Mouse (Mus musculus) heart, postnatal 4 days (tissue): Measurements from ENCODE around the gene Slc35f2. TPM values are rescaled to one million over a fixed set of nuclear protein-coding genes. Genes with fewer than 3 reads are reported as not detected.

Experiments used
- DNase-seq: peaks from one replicate; pipeline ENCODE4 v3.0.0; 2021
- total RNA-seq, 2 experiments: library from RNA; stranded (reverse); gene quantifications; 2 replicates each; pipeline ENCODE4 v1.2.3; 2021

Gene Slc35f2
- under 1 TPM; 0.16 to 0.17 TPM for total RNA-seq

DNA sequence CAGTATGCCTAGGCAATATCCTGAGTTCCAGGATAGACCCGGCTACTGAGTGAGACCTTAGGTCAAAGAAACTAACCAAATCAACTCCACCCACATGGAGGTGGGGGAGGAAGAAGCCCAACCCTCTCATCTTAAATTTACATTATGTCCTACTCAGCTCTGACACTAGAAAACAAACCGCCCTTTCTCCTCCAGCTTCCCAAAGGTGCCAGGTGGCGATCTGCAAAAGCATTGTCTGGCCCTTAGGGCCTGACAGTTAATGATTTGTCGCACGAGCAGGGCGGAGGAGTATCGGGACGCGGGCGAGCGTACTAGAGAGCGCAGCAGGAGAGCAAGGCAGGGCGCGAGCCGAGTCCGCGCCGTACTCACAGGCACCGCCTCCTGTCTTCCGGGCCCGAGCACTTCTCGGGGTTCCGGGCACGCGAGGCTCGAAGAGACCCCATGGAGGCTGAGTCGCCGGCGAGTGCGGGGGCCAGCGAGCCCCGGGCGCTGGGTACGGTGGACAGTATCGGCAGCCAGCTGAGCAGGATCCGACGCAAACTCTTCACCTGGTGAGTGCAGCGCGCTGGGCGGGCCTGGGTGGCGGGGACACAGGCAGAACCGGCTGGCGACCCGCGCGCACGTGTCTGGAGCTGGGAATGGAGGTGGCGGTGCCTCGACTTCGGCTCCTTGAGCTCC lies at the start of gene Slc35f2:
Slc35f2 (plus strand) TSS at position 195 of the 678 bp plus-strand sequence.
- DNase-seq: peak; percentile 14

DNA sequence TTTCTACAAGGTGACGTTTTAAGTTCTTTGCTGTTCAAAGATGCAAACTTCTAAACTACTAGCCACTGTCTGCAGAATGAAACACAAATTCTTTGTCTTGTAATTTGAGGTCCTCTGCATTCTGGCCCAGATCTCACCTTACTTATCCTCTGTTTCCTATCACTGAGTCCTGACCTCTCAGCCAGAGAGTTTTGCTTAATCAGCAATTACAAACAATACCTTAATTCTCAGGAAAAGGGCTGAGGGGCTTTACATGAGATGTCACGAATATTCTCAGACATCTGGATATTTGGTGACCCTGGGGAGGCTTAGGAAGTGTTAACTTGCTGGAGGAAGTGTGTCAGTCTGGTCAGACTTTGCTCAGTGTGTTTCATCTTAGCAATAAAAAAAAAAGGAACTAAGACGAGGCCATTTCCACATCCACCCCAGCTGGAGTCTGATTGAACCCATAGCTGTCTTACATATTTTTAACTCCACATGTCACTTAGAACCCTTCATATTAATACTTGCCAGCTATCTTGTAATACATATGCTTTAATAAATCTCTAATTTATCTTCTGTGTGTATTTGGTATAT lies 30.4 kb upstream of the Slc35f2 start:
- DNase-seq: no peak

DNA sequence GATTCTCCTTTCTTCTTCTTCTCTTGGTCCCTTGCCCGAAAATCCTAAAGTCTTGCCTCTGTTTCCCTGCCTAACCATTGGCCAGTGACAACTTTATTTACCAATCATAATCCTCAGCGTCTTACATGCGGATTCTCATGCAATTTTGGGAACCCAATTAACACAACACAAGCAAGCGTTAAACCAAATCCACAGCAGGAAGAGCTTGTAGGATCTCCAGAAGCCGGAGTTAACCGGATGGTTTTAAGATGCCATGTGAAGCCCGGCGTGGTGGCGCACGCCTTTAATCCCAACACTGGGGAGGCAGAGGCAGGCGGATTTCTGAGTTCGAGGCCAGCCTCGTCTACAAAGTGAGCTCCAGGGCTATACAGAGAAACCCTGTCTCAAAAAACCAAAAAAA lies 20.9 kb upstream of the Slc35f2 start:
- no peak for DNase-seq

- no peak for DNase-seq
Observed at GRCm38 (mm10) chr9:53750899-53751298, 20.4 kb upstream of the Slc35f2 start.

DNA sequence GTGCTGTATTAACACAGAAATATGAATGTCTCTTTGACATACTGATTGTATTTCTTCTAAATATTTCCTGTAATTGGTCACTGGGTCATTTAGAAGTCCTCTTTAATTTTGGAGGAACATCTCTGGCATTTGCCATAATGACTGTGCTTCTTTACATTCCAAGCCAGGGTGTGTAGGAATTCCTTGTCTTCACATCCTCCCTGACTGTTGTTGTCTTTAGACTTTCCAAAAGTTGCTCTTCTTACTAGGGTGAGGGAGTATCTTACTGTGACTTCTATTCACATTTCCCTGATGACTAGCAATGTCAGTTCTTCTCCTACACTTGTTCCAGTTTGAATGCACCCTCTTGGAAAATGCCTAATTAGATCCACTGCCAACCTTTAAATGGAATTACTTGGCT lies 16.5 kb upstream of the Slc35f2 start:
- DNase-seq: no peak

GRCm38 (mm10) chr9:53758142-53758541 lies 13.2 kb upstream of the Slc35f2 start:
- DNase-seq: no peak

DNA sequence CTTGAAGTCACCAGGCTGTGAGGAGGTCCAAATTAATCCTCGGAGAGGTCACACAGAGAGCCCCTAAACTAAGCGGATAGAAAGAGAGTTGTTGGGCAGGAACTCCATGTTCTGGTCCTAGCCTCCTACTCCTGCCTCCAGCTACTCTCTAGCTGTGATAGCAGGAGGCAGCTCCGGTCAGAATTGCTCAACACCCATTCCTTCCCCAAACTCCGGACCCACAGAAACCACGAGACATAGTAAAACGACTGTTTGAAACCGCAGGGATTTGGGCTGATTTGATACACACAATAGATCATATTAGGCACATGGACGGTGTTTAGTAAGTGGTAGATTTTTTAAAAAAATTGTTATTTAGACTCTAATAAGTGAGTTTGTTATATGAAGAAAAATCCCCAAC lies 6.6 kb upstream of the Slc35f2 start:
- no peak for DNase-seq

- DNase-seq: no peak
Observed at GRCm38 (mm10) chr9:53768486-53768885, 2.9 kb upstream of the Slc35f2 start.

DNA sequence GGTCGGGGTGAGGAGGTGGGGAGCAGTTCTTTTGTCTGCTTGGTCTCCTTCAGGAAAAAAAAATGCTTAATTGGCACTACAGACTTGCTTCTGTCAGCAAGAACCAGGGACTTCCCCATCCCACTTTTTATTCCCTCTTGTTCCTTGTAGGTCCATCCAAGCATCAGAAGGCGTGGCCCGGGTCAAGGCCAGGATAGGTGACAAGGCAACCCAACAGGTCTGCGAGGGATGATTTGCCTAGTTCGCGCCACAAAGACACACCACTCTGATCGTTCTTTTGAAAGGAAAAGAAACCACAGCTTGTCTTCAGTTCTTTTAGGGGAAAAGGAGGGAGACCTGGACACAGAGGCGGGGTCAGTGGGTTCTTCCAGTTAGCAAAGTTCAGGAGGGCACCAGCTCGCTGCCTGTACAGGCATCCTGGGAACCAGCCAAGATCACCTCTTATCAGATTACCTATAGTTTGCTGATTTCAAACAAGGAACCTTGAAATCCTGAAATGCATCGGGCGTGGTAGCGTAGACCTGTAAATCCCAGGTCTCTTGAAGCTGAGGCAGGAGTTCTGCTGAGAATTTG lies 481 bp upstream of the Slc35f2 start:
- DNase-seq: no peak

DNA sequence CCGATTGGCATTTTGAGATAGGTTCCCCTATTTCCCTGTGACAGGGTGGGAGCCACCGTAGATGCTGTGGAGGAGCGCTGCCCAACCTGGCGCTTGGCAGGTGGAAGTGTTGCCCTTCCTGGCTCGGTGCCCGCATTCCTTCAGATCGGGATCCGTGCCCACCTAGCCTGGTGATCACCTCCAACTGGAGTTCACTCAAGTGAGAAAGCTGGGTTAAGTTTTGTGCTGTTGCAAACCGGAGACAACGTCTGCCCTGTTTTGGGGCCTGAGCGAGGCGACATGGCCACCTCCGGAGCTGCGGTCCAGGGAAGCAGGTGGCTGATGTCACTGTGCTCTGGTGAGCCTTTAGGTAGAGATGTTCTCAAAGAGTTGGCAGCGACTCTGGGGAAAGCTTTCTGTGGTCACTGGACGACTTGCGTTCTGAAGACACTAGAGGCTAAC lies 803 bp downstream of the Slc35f2 start:
- peak; percentile 21 for DNase-seq

GRCm38 (mm10) chr9:53775511-53775910 lies 4.2 kb downstream of the Slc35f2 start:
- no peak for DNase-seq

DNA sequence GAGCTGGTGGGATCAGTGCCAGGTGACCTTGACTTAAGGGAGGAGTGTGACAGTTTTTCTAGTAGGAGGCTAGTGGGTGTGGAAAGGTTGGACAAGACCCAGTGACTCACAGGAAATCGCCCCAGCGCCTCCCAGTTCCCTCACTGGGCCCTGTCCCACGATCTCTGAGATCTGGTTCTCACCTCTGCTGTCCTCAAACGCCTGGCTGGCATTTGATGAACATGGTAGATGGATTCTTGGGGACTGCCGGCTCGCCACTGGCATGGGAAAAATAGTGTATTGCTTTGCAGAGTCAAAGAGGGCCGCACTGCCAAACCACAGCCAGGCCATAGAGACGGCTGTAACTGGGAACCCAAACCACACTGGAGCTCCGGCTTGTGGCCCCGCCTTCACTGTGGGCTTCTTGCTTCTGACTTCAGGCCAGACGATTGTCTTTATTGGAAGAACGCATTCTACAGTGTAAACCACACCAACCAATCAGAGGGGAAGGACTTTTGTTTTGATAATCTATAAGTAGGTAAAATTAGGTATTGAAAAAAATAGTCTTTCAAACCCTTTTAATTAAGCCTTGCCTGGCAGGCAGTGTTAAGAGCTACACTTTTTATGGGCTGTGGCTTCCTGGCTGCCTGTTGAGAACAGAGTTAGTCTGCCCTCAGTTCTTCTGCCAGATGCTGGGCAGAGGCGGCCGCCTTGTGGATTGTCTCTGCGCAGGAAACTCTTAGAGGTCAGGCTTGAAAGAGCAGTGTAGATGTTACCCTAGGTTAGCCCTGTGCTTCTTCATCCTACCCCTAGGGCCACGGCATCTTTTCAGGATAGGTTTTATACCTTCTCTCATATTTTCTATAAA lies 15.4 kb downstream of the Slc35f2 start:
- no peak for DNase-seq

DNA sequence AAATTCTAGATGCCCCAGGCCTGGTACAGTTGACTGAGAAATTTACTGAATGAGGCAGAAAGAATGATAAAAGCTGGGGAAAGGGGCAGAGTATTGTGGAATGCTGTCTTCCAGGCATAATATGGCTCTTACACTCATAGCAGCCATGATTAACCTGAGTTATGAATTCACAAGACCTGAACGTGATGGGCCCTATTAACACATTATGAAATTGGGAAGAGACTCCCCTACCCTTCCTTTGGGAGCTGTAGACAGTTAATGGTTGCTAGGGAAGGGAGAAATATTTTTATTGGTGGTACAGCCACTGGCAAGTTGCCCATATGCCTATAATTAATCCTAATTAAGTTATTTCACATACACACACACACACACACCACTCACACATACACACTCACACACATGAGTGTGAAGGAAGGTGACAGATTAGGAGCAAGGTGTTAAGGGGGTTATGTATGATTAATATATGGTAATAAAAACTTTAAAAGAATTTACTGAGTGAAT lies 22.5 kb downstream of the Slc35f2 start:
- no peak for DNase-seq

GRCm38 (mm10) chr9:53794490-53794889 lies 23.2 kb downstream of the Slc35f2 start:
- no peak for DNase-seq

DNA sequence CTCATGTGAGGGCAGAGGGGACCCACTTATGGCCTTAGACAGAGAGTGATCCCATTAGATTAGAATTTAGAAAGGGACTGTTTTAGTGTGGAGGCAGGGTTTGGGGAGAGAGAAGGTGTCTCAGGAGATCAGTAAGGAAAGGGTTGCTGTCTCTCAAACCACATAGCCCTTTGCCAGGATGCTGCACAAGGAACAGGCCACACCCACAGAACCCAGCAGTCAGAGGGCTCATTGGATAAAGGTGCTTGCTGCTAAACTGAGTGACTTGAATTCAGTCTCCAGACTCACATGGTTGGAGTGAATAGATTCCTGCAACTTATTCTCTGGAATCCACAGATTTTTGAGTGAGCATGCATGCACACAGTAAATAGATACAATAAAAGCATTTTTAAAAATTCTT lies 24.0 kb downstream of the Slc35f2 start:
- no peak for DNase-seq

DNA sequence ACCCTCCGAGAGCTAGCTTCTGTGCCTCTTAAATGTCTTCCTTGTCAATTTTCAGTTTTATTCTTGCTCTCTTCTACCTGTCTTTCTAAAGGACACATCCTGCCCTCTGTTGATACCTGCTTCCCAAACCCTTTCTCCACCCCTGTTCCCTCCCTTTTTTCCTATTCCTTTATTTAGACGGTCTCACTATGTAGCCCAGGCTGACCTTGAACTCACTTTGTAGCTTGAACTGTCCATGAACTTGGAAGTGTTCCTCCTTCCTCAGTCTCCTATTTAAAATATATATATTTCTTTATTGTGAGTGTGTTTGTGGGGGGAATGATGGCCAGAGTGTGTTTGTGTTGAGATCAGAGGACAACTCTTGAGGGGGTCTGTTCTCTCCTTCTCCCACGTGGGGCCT lies 25.0 kb downstream of the Slc35f2 start:
- DNase-seq: no peak

GRCm38 (mm10) chr9:53797141-53797540 lies 25.8 kb downstream of the Slc35f2 start:
- DNase-seq: no peak

- no peak for DNase-seq
Observed at GRCm38 (mm10) chr9:53802921-53803320, 31.6 kb downstream of the Slc35f2 start.

DNA sequence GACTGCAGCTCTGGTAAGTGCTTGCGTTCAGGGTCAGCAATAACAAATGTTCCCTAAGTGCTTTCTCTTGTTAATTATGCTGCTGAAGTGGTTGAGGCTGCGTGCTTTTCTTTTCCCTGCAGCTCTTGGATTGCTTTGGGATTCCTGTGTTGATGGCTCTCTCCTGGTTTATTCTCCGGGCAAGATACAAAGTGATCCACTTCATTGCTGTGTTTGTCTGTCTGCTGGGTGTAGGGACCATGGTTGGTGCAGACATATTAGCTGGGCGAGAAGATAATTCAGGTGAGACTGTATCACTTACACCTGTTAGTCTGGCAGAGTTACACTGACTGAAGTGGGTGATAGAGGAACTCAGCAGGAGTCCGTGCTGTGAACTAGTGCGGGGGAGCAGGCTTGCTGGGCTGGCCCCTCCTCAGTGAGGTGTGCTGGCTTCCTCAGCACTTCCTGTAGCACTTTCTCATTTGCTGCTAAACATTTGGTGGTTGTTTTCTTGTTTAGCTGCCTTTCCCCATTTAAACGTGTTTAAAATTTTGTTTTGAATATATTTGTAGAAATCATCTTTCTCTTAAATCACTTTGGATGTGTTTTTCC lies 35.3 kb downstream of the Slc35f2 start:
- DNase-seq: no peak

- DNase-seq: no peak
Observed at GRCm38 (mm10) chr9:53813418-53813817, 42.1 kb downstream of the Slc35f2 start.

- peak; percentile 66 for DNase-seq
Observed at GRCm38 (mm10) chr9:53818760-53819159, 47.4 kb downstream of the Slc35f2 start.

DNA sequence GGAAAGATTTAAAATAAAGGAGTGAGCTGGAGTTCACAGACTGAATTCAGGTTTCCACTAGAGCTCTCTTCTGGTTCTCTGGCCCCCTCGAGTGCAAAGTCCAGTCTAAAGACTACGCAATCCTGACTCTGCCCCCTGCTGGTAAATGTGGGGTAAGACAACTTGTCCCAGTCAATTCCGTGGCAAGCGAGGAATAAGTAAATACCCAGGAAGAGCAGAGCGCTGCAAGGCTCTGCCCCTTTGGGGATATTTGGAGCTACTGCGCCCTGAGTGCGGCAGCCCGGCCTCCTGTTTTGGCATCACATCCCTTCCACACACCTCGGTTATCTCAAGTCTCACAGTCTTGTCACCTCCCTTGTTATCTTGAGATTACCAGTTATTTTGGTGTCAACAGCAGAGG lies 54.0 kb downstream of the Slc35f2 start:
- peak; percentile 18 for DNase-seq
